Comparison of ENCODE assay signal across 8 mouse cellular contexts in genomic region chr1:55027253-55027801, GRCm38 (mm10). TPM values are rescaled to one million over a fixed set of nuclear protein-coding genes. Genes with fewer than 3 reads are reported as not detected.
DNase-seq lines count a peak whose midpoint lies in the region; ATAC-seq and TF ChIP-seq lines count a peak whose summit lies in the region.

Gene Sf3b1, minus strand, starts transcription at chr1:55027481.

- no peak for TF ChIP-seq CTCF in bone marrow, adult 2 months (IDR thresholded peaks at IDR 0.05; ENCODE audit: control insufficient read depth, insufficient read depth, low read length)
- TF ChIP-seq CTCF in midbrain, postnatal 0 days (IDR thresholded peaks at IDR 0.05), result no peak

- no peaks in the 10 kb centered on the region for H3K36me3 ChIP-seq in embryonic facial prominence, embryonic 15.5 days
- no peaks in the 10 kb centered on the region for H3K36me3 ChIP-seq in limb, embryonic 14.5 days (ENCODE audit: control insufficient read depth, insufficient read depth, low read length)
- no peaks in the 10 kb centered on the region for H3K36me3 ChIP-seq in midbrain, postnatal 0 days (ENCODE audit: insufficient read depth, low read length)

- 1% methylated on average over 46 of the region's 46 CpGs for WGBS in bone marrow, adult 2 months
- 1% methylated on average over 46 of the region's 46 CpGs for WGBS in embryonic facial prominence, embryonic 15.5 days
- 2% methylated on average over 35 of the region's 46 CpGs for WGBS in limb, embryonic 14.5 days
- WGBS in midbrain, postnatal 0 days, result 1% methylated on average over 46 of the region's 46 CpGs

- peak within 1 kb of the TSS; percentile 93 for H3K4me3 ChIP-seq in bone marrow, adult 2 months (replicated peaks; ENCODE audit: control insufficient read depth, low read depth, low read length)
- peak within 1 kb of the TSS; percentile 79 for H3K4me3 ChIP-seq in embryonic facial prominence, embryonic 15.5 days (replicated peaks)
- H3K4me3 ChIP-seq in limb, embryonic 14.5 days (replicated peaks; ENCODE audit: low read length), result peak within 1 kb of the TSS; percentile 98
- H3K4me3 ChIP-seq in midbrain, postnatal 0 days (ENCODE audit: low read depth, low read length), result peak within 1 kb of the TSS; percentile 90

- peak; percentile 99 for ATAC-seq in embryonic facial prominence, embryonic 15.5 days (ENCODE audit: insufficient number of reproducible peaks, low FRiP score, low TSS enrichment, low read depth)
- peak; percentile 99 for ATAC-seq in limb, embryonic 14.5 days (ENCODE audit: low FRiP score, low read depth)
- peak; percentile 99 for ATAC-seq in midbrain, postnatal 0 days (ENCODE audit: low FRiP score)

- peak; percentile 99 for DNase-seq in 416B (ENCODE audit: low read depth)
- peak; percentile 96 for DNase-seq in heart, adult 8-10 months (ENCODE audit: low spot score)
- peak; percentile 98 for DNase-seq in kidney, adult 9 months
- DNase-seq in limb, embryonic 14.5 days (ENCODE audit: low spot score), result peak; percentile 96
- peak; percentile 97 for DNase-seq in midbrain, postnatal 0 days (ENCODE audit: low spot score)
- peak; percentile 89 to 90 for DNase-seq in spleen, postnatal 14 days (ENCODE audit: low spot score in 2 of 2)

- H3K4me1 ChIP-seq in bone marrow, adult 2 months (ENCODE audit: control insufficient read depth, insufficient read depth, low read length), result peaks cover 4% of the 10 kb centered on the region; the same call in 1 of the 2 replicates
- 0 out of 2 replicates have a peak, but pooled peaks cover 5% of the 10 kb centered on the region for H3K4me1 ChIP-seq in embryonic facial prominence, embryonic 15.5 days
- H3K4me1 ChIP-seq in limb, embryonic 14.5 days (ENCODE audit: control insufficient read depth, insufficient read depth, low read length), result peaks cover 5% of the 10 kb centered on the region; the same call in 1 of the 2 replicates
- H3K4me1 ChIP-seq in midbrain, postnatal 0 days (ENCODE audit: insufficient read depth, low read length), result peaks cover 6% of the 10 kb centered on the region; the same call in 1 of the 2 replicates

- H3K4me2 ChIP-seq in embryonic facial prominence, embryonic 15.5 days (replicated peaks), result peak within 1 kb of the TSS; percentile 58
- peak within 1 kb of the TSS; percentile 79 for H3K4me2 ChIP-seq in limb, embryonic 14.5 days (replicated peaks; ENCODE audit: low read depth, low read length, severe bottlenecking)
- H3K4me2 ChIP-seq in midbrain, postnatal 0 days (ENCODE audit: low read depth, low read length, poor library complexity, severe bottlenecking), result peak within 1 kb of the TSS; percentile 73

- TF ChIP-seq POLR2A in bone marrow, adult 2 months (IDR thresholded peaks at IDR 0.05; ENCODE audit: borderline replicate concordance, control insufficient read depth, low read depth, low read length), result peak; percentile 95
- peak; percentile 79; the same call in 1 of the 2 replicates for TF ChIP-seq POLR2A in limb, embryonic 14.5 days (IDR thresholded peaks at IDR 0.05; ENCODE audit: borderline replicate concordance, extremely low read depth, insufficient read depth, insufficient read length)

- H3K9ac ChIP-seq in embryonic facial prominence, embryonic 15.5 days, result peak within 1 kb of the TSS; percentile 98
- peak within 1 kb of the TSS; percentile 98 for H3K9ac ChIP-seq in limb, embryonic 14.5 days (ENCODE audit: low read depth, low read length, severe bottlenecking)
- peak within 1 kb of the TSS; percentile 94 for H3K9ac ChIP-seq in midbrain, postnatal 0 days (replicated peaks; ENCODE audit: low read length, poor library complexity, severe bottlenecking)

- no peaks in the 10 kb centered on the region for H3K9me3 ChIP-seq in embryonic facial prominence, embryonic 15.5 days (replicated peaks)
- H3K9me3 ChIP-seq in limb, embryonic 14.5 days (ENCODE audit: control insufficient read depth, low read length), result no peaks in the 10 kb centered on the region
- H3K9me3 ChIP-seq in midbrain, postnatal 0 days (ENCODE audit: low read length), result no peaks in the 10 kb centered on the region

- no peaks in the 10 kb centered on the region for H3K27me3 ChIP-seq in embryonic facial prominence, embryonic 15.5 days
- H3K27me3 ChIP-seq in limb, embryonic 14.5 days (ENCODE audit: control insufficient read depth, insufficient read depth, low read length), result no peaks in the 10 kb centered on the region
- 0 out of 2 replicates have a peak, but pooled peaks cover 2% of the 10 kb centered on the region for H3K27me3 ChIP-seq in midbrain, postnatal 0 days (ENCODE audit: insufficient read depth, low read length)

- peak within 1 kb of the TSS; percentile 99 for H3K27ac ChIP-seq in bone marrow, adult 2 months (ENCODE audit: control insufficient read depth, insufficient read depth, low read depth, low read length, poor library complexity)
- H3K27ac ChIP-seq in embryonic facial prominence, embryonic 15.5 days (replicated peaks), result peak within 1 kb of the TSS; percentile 96
- H3K27ac ChIP-seq in limb, embryonic 14.5 days (replicated peaks; ENCODE audit: low read depth, low read length), result peak within 1 kb of the TSS; percentile 93
- H3K27ac ChIP-seq in midbrain, postnatal 0 days (ENCODE audit: low read depth, low read length), result peak within 1 kb of the TSS; percentile 92

RNA-seq across cellular contexts. Expression of gene Sf3b1, which starts in this region (rescaled TPM):
- 73.5 and 113 TPM in 2 replicates for polyA plus RNA-seq in bone marrow, adult 2 months (2011; ENCODE audit: insufficient read depth, insufficient read length, low replicate concordance, missing spikeins)
- polyA plus RNA-seq in embryonic facial prominence, embryonic 15.5 days (2015; fragmentation: Nextera tagmentation; extraction: Ambion mirVana), result 270 and 288 TPM in 2 replicates
- total RNA-seq in heart, adult 8-10 months (2022), result 10 to 100 TPM; 64.1 to 82.3 (median 73.5) TPM
- polyA plus RNA-seq in limb, embryonic 14.5 days (2012; rRNA removed), result 181 and 211 TPM in 2 replicates
- 313 and 324 TPM in 2 replicates for polyA plus RNA-seq in limb, embryonic 14.5 days (2014; fragmentation: Nextera tagmentation; extraction: Ambion mirVana)
- 171 and 262 TPM in 2 replicates for total RNA-seq in midbrain, postnatal 0 days (2014; rRNA removed)
- polyA plus RNA-seq in midbrain, postnatal 0 days (2015; fragmentation: Nextera tagmentation; extraction: Ambion mirVana), result 250 and 282 TPM in 2 replicates

Comparison
In these comparisons a context has a peak if more than half of its experiments do, and no peak if none do; other contexts are left out.
1. Peak in every context shown above with its lines: DNase-seq, ATAC-seq, H3K4me3 ChIP-seq and H3K27ac ChIP-seq.